Mouse (Mus musculus): Measurements from ENCODE around the gene Med19.
"Not testable (repeated sequence)": the region's sequence is repeated elsewhere in the genome, so short reads cannot be mapped to it uniquely, and the experiment has no call there.

GRCm38 (mm10) chr2:84671535-84671934, 6.7 kb upstream of the Med19 start:
- not testable (repeated sequence) for TF ChIP-seq CTCF (IDR thresholded peaks at IDR 0.05); EP300 (IDR thresholded peaks at IDR 0.05; ENCODE audit: insufficient read depth, low read depth, low read length); POLR2A (IDR thresholded peaks at IDR 0.05; ENCODE audit: insufficient read depth, low read depth, low read length)
